Mouse (Mus musculus) regulatory T cell (primary cell): ENCODE results near the gene Dnah10.
"Not testable (repeated sequence)": the region's sequence is repeated elsewhere in the genome, so short reads cannot be mapped to it uniquely, and the experiment has no call there.

ENCODE experiments used
- in situ Hi-C: fragments of 300-600 bp; cut with MboI, MseI; formaldehyde crosslinking; loops from one replicate; pipeline ENCODE4 v1.15.1; 2025; ENCODE audit warnings: high pct_unique_total_duplicates

Gene Dnah10

GRCm38 (mm10) chr5:124724997-124725396 lies at the start of gene Dnah10:
Dnah10 (plus strand) TSS chr5:124725085.
- in situ Hi-C loops: loop anchor here (5.0 to 25.0 kb wide), 2 partner anchors 123 to 763 kb away; partner anchors contain the start of gene Hip1r

- in situ Hi-C loops: loop anchor here (5.0 to 10.0 kb wide), 3 partner anchors 66 to 326 kb away; no protein-coding TSS in a partner anchor
Measured at GRCm38 (mm10) chr5:124713741-124714140, 11.1 kb upstream of the Dnah10 start.

GRCm38 (mm10) chr5:124715135-124715534 lies 9.8 kb upstream of the Dnah10 start:
- in situ Hi-C loops: loop anchor here (10.0 kb wide), 1 partner anchor 200 kb away; no protein-coding TSS in a partner anchor

GRCm38 (mm10) chr5:124717969-124718368 lies 6.9 kb upstream of the Dnah10 start:
- in situ Hi-C loops: loop anchor here (10.0 kb wide), 1 partner anchor 203 kb away; no protein-coding TSS in a partner anchor

GRCm38 (mm10) chr5:124718396-124718795 lies 6.5 kb upstream of the Dnah10 start:
- in situ Hi-C loops: loop anchor here (10.0 kb wide), 1 partner anchor 204 kb away; no protein-coding TSS in a partner anchor

GRCm38 (mm10) chr5:124723125-124723524 lies 1.8 kb upstream of the Dnah10 start:
- in situ Hi-C loops: no loop called here

GRCm38 (mm10) chr5:124729662-124730206 lies 4.8 kb downstream of the Dnah10 start:
- in situ Hi-C loops: loop anchor here (5.0 to 25.0 kb wide), 3 partner anchors 127 to 865 kb away; partner anchors contain the start of genes Hcar2 and Hip1r

- in situ Hi-C loops: loop anchor here (10.0 to 25.0 kb wide), 2 partner anchors 772 to 869 kb away; partner anchors contain the start of genes Hcar2 and Hip1r
Measured at GRCm38 (mm10) chr5:124733961-124734360, 9.1 kb downstream of the Dnah10 start.

GRCm38 (mm10) chr5:124741898-124742599 lies 17.2 kb downstream of the Dnah10 start:
- in situ Hi-C loops: loop anchor here (25.0 kb wide), 1 partner anchor 780 kb away; the partner anchor contains the start of gene Hip1r

GRCm38 (mm10) chr5:124743841-124744240 lies 19.0 kb downstream of the Dnah10 start:
- in situ Hi-C loops: loop anchor here (25.0 kb wide), 1 partner anchor 782 kb away; the partner anchor contains the start of gene Hip1r

- in situ Hi-C loops: loop anchor here (25.0 kb wide), 1 partner anchor 784 kb away; the partner anchor contains the start of gene Hip1r
Measured at GRCm38 (mm10) chr5:124746220-124746619, 21.3 kb downstream of the Dnah10 start.

GRCm38 (mm10) chr5:124748296-124748695 lies 23.4 kb downstream of the Dnah10 start:
- in situ Hi-C loops: loop anchor here (25.0 kb wide), 1 partner anchor 786 kb away; the partner anchor contains the start of gene Hip1r

GRCm38 (mm10) chr5:124751656-124752055 lies 26.8 kb downstream of the Dnah10 start:
- in situ Hi-C loops: no loop called here

- in situ Hi-C loops: no loop called here
Measured at GRCm38 (mm10) chr5:124761011-124761410, 36.1 kb downstream of the Dnah10 start.

GRCm38 (mm10) chr5:124761787-124762186 lies 36.9 kb downstream of the Dnah10 start:
- in situ Hi-C loops: no loop called here

- in situ Hi-C loops: no loop called here
Measured at GRCm38 (mm10) chr5:124774552-124774951, 49.7 kb downstream of the Dnah10 start.

- in situ Hi-C loops: not testable (repeated sequence)
Measured at GRCm38 (mm10) chr5:124776289-124776688, 51.4 kb downstream of the Dnah10 start.

GRCm38 (mm10) chr5:124777178-124777709 lies 52.4 kb downstream of the Dnah10 start:
- in situ Hi-C loops: no loop called here

GRCm38 (mm10) chr5:124779926-124780325 lies 55.0 kb downstream of the Dnah10 start:
- in situ Hi-C loops: no loop called here

GRCm38 (mm10) chr5:124781696-124782095 lies 56.8 kb downstream of the Dnah10 start:
- in situ Hi-C loops: no loop called here

GRCm38 (mm10) chr5:124785650-124786049 lies 60.8 kb downstream of the Dnah10 start:
- in situ Hi-C loops: no loop called here

GRCm38 (mm10) chr5:124792112-124792511 lies 67.2 kb downstream of the Dnah10 start:
- in situ Hi-C loops: no loop called here
